Mouse (Mus musculus) forebrain, postnatal 0 days (tissue): ENCODE data around the gene Dap3. TPM values are rescaled to one million over a fixed set of nuclear protein-coding genes. Genes with fewer than 3 reads are reported as not detected.

Experiments
- polyA plus RNA-seq: library from polyadenylated mRNA; unstranded; fragments of >200 nt; fragmentation: Nextera tagmentation; extraction: Ambion mirVana; gene quantifications from 2 replicates; pipeline ENCODE4 v1.2.1, GENCODE M21; 2015
- total RNA-seq: library from RNA; depleted of rRNA; stranded (reverse); fragments of >200 nt; gene quantifications from 2 replicates; pipeline ENCODE4 v1.2.3, GENCODE M21; 2014; rRNA removed

The Dap3 gene
- total and polyA plus RNA-seq, 2 experiments from 2014 or later: 76.2 to 127 TPM

Other genes with a start within 250 kb of the Dap3 start
- gene Rit1, start 234.3 kb downstream of the Dap3 start, total RNA-seq: 58.2 and 61.2 TPM in 2 replicates
- 54.9 and 62.3 TPM in 2 replicates for gene Rit1, start 234.3 kb downstream of the Dap3 start, polyA plus RNA-seq
- 147 and 164 TPM in 2 replicates for gene Syt11, start 176.0 kb downstream of the Dap3 start, total RNA-seq
- gene Syt11, start 176.0 kb downstream of the Dap3 start, polyA plus RNA-seq: 197 and 240 TPM in 2 replicates
- 37.8 and 50.0 TPM in 2 replicates for gene Gon4l, start 116.0 kb downstream of the Dap3 start, total RNA-seq
- gene Gon4l, start 116.0 kb downstream of the Dap3 start, polyA plus RNA-seq: 6.4 and 8.0 TPM in 2 replicates
- gene Msto1, start 37.2 kb downstream of the Dap3 start, total RNA-seq: 36.8 and 37.3 TPM in 2 replicates
- 40.6 and 41.1 TPM in 2 replicates for gene Msto1, start 37.2 kb downstream of the Dap3 start, polyA plus RNA-seq
- 25.9 and 28.9 TPM in 2 replicates for gene Ash1l, start 559 bp downstream of the Dap3 start, total RNA-seq
- 6.8 and 12.8 TPM in 2 replicates for gene Ash1l, start 559 bp downstream of the Dap3 start, polyA plus RNA-seq
- gene Rusc1, start 142.1 kb upstream of the Dap3 start, total RNA-seq: 148 and 158 TPM in 2 replicates
- 86.1 and 101 TPM in 2 replicates for gene Rusc1, start 142.1 kb upstream of the Dap3 start, polyA plus RNA-seq
- not detected in 2 replicates for gene Gm43738, start 149.9 kb upstream of the Dap3 start, total RNA-seq
- gene Gm43738, start 149.9 kb upstream of the Dap3 start, polyA plus RNA-seq: not detected in 2 replicates
- gene Fdps, start 150.8 kb upstream of the Dap3 start, total RNA-seq: 421 and 510 TPM in 2 replicates
- 435 and 441 TPM in 2 replicates for gene Fdps, start 150.8 kb upstream of the Dap3 start, polyA plus RNA-seq
- 0.08 and 0.76 TPM in 2 replicates for gene Pklr, start 185.0 kb upstream of the Dap3 start, total RNA-seq
- 0.19 TPM in 1 of 2 replicates, not detected in the other for gene Pklr, start 185.0 kb upstream of the Dap3 start, polyA plus RNA-seq
- 44.9 and 45.5 TPM in 2 replicates for gene Hcn3, start 209.0 kb upstream of the Dap3 start, total RNA-seq
- gene Hcn3, start 209.0 kb upstream of the Dap3 start, polyA plus RNA-seq: 22.7 and 30.3 TPM in 2 replicates
- 35.6 and 43.1 TPM in 2 replicates for gene Clk2, start 213.6 kb upstream of the Dap3 start, total RNA-seq
- 11.2 and 12.8 TPM in 2 replicates for gene Clk2, start 213.6 kb upstream of the Dap3 start, polyA plus RNA-seq
- 44.3 and 63.7 TPM in 2 replicates for gene Scamp3, start 226.3 kb upstream of the Dap3 start, total RNA-seq
- gene Scamp3, start 226.3 kb upstream of the Dap3 start, polyA plus RNA-seq: 116 and 124 TPM in 2 replicates
- 8.9 and 12.7 TPM in 2 replicates for gene Fam189b, start 232.0 kb upstream of the Dap3 start, total RNA-seq
- gene Fam189b, start 232.0 kb upstream of the Dap3 start, polyA plus RNA-seq: 23.8 and 31.8 TPM in 2 replicates